ENCODE assay signal across 13 mouse cellular contexts in genomic region chr1:152458996-152459395, GRCm38 (mm10).
"Had no signal": no experiment of that assay in that cellular context is flagged by ENCODE, and none has a peak within 500 bp of the region (broad histone marks: within the 10 kb centered on the region; RNA-seq: fewer than 3 reads in every experiment).

No protein-coding gene starts in this region.

- ATAC-seq: intestine, embryonic 16.5 days; liver, postnatal 0 days; midbrain, embryonic 15.5 days had no signal

- H3K36me3 ChIP-seq: liver, embryonic 13.5 days; midbrain, embryonic 15.5 days; neural tube, embryonic 12.5 days; stomach, embryonic 15.5 days had no signal

- H3K4me3 ChIP-seq: liver, embryonic 13.5 days; midbrain, embryonic 15.5 days; neural tube, embryonic 12.5 days; stomach, embryonic 15.5 days had no signal

- H3K4me1 ChIP-seq: liver, embryonic 13.5 days had no signal

- DNase-seq: liver; liver, embryonic 13.5 days; liver, postnatal 0 days; lung, postnatal 36 days; right cerebral cortex, postnatal 4 days; thymus, adult 2 months; thymus, postnatal 25 days had no signal

- H3K4me2 ChIP-seq: liver, embryonic 13.5 days; midbrain, embryonic 11.5 days; midbrain, embryonic 15.5 days; neural tube, embryonic 12.5 days; stomach, embryonic 15.5 days had no signal

- H3K9me3 ChIP-seq: liver, embryonic 13.5 days; midbrain, embryonic 15.5 days; neural tube, embryonic 12.5 days; stomach, embryonic 15.5 days had no signal

- H3K9ac ChIP-seq: liver, embryonic 13.5 days; liver, postnatal 0 days; midbrain, embryonic 15.5 days; neural tube, embryonic 12.5 days; stomach, embryonic 15.5 days had no signal

- H3K27me3 ChIP-seq: liver, embryonic 13.5 days; midbrain, embryonic 15.5 days; neural tube, embryonic 12.5 days; stomach, embryonic 15.5 days had no signal

- H3K27ac ChIP-seq: kidney, postnatal 0 days; liver, embryonic 13.5 days; midbrain, embryonic 15.5 days; neural tube, embryonic 12.5 days; stomach, embryonic 15.5 days had no signal
